Mouse (Mus musculus) retina, adult 2 months (tissue): ENCODE results near the gene Cidec.

Source experiments
- DNase-seq: peaks from one replicate; pipeline ENCODE4 v3.0.0-alpha.2; 2012; ENCODE audit warnings: low read depth, low spot score

Cidec gene

DNA sequence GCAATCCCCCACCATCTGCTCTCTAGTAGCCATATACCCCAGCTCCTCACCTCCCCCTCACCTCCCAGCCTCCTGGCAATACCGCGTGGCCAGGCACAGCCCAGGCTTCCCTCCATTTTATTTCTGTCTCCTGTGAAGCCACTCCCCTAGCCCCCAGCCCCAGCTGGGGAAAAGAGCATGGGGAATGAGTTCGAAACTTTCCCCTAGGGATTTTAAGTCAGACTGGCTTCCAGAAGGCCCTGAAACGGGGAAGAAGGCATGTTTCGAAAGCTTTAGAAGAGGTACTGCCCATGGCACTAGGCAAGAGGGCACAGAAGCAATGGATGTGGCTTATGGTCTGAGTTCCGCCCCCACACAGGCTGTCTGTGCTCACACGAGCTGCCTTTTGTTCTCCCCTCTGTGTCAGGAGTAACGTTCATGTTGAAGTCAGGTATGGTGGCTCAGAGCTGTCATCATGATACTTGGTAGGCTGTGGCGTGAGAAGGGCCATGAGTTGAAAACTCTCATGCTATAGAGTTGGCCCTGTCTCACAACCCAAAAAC, at the start of gene Cidec:
TSS of gene Cidec (minus strand) at position 97 of the 542 bp plus-strand sequence.
- no peak for DNase-seq

DNA sequence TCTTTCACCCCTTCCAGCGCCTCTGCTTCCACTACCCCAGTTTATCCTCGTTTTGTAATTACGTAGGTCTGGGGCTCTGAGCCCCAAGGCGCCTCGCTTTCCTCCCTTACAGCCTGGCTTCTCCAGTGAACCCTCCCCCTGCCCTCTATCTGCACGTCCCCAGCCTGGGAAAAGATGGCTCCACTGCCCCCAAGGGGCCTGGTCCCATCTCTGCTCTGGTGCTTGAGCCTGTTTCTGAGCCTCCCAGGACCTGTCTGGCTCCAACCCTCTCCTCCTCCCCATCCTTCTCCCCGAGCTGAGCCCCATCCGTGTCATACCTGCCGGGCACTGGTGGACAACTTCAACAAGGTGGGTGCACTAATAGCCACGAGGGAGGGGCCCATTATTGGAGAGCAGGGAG, 48.2 kb upstream of the Cidec start:
- DNase-seq = no peak

DNA sequence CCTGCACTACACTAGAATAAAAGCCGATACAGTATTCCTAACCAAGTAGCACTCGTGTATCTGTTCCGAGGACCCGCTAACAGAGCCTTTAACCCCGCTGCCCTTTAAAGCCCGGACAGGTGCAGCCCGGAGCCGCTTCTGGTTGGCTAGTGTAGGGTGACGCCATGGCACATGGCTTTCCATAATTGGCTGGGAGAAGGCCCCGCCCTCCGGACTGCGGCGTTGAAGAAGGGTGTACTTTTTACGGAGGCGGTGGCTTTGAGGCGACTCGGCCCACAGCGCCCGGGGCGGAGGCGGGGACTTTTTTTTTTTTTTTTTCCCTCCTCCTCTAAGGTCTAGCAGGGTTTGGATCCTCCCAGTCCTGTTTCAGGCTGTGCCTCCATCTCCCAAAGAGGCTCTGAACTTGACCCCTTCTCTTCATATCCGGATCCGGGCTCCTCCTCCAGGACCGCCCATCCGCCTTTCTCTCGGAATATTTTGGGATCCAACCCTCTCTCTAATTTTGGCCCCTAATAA, 47.6 kb upstream of the Cidec start, which contains the start of gene Creld1:
TSS of gene Creld1 (plus strand) at position 198 of the 516 bp plus-strand sequence.
- DNase-seq = peak; percentile 81

DNA sequence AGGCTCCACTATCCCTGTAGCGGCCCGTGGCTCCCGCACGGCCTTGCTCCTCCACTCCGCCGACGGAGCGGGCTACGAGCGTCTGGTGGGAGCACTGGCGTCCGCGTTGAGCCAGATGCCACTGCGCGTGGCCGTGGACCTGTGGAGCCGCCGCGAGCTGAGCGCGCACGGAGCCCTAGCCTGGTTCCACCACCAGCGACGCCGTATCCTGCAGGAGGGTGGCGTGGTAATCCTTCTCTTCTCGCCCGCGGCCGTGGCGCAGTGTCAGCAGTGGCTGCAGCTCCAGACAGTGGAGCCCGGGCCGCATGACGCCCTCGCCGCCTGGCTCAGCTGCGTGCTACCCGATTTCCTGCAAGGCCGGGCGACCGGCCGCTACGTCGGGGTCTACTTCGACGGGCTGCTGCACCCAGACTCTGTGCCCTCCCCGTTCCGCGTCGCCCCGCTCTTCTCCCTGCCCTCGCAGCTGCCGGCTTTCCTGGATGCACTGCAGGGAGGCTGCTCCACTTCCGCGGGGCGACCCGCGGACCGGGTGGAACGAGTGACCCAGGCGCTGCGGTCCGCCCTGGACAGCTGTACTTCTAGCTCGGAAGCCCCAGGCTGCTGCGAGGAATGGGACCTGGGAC, 47.0 kb upstream of the Cidec start:
- no peak for DNase-seq

DNA sequence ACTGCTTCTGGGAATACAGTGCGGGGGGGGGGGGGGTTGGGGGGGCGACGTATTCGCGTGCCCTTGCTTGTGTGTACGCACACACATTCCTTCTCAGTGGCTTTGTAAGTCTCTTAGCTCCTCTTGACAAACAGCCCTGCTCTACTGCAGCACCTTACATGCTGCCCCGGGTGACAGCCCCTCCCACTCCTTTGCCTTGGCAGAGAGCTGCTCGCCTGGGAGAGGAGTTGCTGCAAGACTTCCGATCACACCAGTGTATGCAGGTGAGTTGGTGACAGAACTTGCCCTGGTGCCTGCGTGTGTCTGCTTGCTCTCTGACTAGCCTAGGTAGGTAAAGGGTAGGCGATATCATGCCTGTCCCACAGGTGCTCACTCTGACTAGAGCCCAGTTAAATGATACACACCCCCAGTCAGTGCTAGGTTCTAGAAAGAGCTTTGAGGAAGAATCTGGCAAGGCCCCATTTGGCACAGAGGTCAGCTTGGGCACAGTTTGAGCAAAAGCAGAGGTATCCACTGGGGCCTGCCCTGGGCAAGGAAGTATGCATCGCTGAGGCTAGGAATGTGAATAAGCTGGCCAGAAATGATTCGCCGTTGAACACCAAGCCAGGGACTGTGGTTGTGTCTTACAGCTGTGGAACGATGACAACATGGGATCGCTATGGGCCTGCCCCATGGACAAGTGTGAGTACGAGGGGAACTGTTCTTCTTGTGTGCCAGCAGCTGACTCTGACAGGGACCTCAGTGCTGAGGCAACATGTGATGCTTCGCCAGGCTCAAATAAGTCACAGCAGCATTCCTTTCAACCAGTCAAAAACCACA, 45.2 kb upstream of the Cidec start:
- no peak for DNase-seq

DNA sequence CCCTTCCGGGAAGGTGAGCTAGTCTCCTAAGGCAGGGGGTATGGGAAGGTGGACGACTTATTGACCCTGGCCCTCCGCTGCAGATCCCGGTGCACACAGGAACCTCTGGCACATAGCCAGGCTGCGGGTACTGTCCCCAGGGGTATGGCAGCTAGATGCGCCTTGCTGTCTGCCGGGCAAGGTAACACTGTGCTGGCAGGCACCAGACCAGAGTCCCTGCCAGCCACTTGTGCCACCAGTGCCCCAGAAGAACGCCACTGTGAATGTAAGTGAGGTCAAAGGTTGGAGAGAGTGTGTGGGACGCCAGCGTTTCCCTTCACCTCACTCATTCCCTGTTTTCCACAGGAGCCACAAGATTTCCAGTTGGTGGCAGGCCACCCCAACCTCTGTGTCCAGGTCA, 43.3 kb upstream of the Cidec start:
- no peak for DNase-seq

DNA sequence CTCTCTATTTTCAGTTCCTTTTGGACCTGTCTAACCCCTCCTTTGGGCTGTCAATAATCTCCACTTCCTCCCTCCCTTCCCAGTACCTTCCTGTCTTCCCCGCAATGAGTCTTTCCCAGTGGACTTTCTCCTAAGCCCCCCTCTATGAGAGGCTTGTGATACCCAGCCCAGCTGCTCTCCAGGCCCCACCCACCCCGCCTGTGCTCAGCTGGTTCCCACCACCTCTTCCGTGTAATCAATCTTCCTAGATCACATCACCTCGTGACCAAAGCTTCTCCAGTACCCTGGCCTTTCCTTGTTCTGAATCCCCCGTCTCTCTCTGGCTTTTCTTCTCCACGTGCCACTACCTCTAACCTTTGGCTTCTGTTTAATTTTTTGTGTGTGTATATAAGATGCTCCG, 41.8 kb upstream of the Cidec start:
- DNase-seq = no peak

DNA sequence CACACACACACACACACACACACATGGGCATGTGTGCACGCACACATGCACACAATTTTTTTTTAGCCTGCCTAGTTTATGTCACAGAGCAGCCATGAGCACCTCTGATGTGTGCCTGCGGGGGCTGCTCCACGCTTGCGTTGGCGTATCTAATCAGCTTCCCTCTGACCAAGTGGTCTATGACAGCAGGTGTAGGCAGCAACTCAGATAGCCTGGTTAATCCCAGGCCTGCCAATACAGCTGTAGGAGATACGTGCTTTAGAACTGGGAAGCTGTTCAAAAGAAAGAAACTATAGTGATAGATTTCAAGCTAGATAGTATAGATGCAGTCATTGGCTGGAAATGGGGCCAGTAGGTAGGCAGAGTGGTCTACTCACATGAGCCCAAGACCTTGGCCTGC, 38.2 kb upstream of the Cidec start:
- DNase-seq = no peak

DNA sequence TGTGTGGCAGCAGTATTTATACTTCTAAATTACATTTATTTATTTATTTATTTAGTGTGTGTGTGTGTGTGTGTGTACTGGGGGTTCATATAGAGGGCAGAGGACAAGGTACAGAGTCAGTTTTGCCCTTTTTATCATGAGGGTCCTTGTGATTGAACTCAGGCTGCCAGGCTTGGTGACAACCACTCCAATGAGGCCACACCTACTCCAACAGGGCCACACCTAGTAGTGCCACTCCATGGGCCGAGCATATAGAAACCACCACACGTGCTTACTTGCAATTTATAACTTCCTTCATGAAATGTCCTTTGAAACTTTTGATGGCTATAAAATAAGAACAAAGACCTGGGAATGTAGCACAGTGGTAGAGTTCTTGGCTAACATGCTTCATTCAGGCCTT, 37.7 kb upstream of the Cidec start:
- no peak for DNase-seq

DNA sequence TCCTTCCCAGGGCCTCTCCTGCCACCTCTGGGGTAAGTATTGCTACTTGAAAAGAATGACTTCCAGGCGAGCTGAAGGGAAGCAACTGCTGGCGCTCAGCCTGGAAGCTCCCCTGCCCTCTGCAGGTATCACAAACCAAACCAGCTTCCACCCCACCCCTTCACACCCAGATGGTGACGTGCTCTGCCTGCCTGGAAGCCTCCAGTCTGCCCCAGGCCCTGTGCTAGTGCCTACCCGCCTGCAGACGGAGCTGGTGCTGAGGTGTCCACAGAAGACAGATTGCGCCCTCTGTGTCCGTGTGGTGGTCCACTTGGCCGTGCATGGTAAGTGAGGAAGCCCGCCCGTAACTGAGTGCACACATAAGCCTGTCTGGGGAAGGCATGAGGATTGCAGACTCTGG, 36.5 kb upstream of the Cidec start:
- DNase-seq = no peak

DNA sequence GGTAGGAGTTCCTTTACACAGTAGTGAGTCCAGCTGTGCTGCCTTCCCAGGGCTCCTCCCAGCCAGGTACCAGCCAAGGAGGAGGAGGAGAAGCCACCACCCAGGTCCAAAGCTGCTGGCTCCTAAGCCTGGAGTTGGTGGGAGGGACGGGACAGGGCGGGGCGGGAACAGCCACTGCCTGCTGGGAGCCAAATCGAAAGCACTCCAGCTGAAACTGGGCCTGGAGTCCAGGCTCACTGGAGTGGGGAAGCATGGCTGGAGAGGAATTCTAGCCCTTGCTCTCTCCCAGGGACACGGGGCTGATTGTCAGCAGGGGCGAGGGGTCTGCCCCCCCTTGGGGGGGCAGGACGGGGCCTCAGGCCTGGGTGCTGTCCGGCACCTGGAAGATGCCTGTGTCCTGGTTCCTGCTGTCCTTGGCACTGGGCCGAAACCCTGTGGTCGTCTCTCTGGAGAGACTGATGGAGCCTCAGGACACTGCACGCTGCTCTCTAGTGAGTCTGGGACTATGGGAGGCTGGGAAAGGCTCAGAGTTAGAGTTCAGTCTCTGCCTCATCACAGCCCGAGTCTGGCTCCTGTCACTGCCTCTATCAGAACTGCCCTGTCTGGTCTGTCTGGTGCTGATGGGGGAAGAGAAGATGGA, 35.9 kb upstream of the Cidec start, which contains the start of gene Il17rc:
TSS of gene Il17rc (plus strand) at position 131 of the 640 bp plus-strand sequence.
- DNase-seq = no peak

DNA sequence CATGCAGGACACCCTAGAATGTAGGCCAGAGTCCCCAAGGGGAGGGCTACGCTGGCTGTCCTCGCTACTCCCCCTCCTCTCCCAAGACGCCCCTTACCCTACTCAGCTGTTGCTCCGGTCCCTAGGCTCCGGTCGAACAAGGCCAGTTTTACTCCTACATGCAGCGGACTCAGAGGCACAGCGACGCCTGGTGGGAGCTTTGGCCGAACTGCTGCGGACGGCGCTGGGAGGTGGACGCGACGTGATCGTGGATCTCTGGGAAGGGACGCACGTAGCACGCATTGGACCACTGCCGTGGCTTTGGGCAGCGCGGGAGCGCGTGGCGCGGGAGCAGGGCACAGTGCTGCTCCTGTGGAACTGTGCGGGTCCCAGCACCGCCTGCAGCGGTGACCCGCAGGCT, 33.9 kb upstream of the Cidec start:
- DNase-seq = peak; percentile 29

DNA sequence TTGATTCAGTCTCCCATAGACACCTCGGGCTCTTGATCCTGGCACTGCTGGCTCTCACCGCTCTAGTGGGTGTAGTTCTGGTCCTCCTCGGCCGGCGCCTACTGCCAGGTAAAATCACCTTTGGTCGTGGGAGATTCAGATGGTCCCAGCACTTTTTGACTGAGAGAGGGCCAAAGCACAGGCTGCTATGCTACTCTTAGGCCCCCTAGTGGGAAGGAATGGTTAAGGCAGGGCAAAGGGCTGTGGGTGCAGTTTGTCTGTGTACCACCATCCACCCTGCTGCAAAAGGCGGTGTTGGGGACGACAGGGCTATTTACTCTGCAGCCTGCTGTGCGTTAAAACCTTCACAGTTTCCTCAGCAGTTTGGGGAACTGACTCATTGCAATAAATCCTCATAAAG, 33.5 kb upstream of the Cidec start:
- peak; percentile 25 for DNase-seq

DNA sequence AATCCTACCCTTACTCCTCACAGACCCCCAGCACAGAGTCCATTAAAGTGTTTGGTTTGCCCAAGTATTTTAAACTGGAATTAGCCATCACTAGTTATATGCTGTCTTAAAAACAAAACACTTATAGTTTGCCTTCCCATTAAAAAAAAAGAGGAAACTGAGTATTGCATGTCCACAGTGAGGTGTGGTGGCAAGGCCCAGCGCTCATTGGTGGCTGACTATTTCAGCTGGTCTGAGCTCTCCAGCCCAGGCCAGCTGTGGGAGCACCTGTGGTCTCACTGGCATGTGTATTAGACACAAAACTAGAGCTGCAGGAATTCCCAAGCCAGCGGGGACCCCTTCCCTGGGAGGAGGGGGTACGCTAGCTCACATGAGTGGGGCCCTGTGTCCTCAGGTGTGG, 33.0 kb upstream of the Cidec start:
- DNase-seq = no peak

DNA sequence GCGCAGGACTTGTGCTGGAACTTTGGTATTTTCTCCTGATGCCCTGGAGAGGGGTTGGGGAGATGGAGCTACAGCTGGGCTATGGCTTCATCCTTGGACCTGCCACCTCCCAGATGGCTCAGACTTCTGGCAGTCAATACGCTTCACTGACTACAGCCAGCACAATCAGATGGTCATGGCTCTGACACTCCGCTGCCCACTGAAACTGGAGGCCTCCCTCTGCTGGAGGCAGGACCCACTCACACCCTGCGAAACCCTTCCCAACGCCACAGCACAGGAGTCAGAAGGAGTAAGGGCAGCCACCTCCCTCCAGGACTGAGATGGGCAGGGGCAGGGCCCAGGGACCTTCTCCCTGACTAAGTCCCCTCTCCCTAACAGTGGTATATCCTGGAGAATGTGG, 30.0 kb upstream of the Cidec start:
- no peak for DNase-seq

DNA sequence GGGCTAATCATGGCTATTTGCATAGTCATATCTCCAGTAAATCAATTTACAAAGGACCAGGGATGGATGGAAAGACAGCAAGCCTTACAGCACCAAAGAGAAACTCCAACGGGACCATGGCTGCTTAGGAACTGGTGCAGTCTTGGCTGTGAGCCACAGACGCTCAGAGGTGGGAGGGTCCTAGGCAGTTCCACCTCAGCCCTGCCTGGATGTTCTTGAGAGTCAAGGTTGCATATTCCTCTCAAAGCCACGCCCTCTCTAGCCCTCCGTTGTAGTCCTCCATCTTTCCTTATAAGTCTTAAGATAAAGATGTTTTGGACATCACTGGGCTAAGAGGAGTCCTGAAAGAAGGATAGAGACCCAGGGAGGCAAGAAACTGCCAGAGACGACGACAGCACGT, 28.5 kb upstream of the Cidec start:
- no peak for DNase-seq

DNA sequence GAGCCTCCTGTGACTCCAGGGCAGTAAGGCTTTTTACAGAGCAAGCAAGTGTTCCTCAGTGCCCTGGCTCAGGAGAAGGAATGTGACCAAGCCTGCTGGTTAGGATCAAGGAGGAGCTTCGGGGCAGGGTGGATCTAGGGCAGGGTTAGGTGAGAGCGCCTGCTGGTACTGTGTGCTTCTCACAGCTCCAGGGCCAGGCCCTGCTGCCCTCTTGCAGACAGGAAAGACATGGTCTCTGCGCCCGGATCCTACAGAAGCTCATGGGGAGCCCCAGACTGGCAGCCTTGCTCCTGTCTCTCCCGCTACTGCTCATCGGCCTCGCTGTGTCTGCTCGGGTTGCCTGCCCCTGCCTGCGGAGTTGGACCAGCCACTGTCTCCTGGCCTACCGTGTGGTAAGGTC, 23.1 kb upstream of the Cidec start:
- DNase-seq = no peak

DNA sequence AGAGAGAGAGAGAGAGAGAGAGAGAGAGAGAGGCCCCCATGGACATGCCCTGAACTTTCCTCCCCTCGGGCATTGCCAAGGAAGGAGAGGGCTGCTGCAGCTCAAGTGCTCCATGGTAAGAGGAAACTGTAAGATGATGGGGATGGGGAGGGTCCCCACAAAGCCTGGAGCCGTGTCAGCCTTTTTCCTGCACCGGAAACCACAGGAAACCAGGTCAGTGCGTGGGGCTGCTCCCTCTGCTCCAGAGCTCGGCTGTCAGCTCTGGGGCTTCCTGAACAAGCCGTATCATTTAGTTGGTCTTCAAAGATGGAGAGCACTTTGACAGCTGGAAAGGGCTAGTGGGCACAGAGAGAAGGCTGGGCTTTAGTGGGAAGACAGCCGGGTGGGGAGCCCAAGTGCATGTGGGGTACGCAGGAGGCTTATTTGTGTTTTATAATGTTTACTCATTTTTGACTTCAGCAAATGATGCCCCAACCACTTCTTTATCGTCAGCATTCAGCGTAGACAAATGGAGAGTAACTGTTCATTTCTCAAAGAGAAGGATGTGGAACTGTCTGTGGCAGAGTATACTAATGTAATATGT, 22.5 kb upstream of the Cidec start, which contains the start of gene Il17re:
TSS of gene Il17re (plus strand) at position 533 of the 583 bp plus-strand sequence.
- no peak for DNase-seq

DNA sequence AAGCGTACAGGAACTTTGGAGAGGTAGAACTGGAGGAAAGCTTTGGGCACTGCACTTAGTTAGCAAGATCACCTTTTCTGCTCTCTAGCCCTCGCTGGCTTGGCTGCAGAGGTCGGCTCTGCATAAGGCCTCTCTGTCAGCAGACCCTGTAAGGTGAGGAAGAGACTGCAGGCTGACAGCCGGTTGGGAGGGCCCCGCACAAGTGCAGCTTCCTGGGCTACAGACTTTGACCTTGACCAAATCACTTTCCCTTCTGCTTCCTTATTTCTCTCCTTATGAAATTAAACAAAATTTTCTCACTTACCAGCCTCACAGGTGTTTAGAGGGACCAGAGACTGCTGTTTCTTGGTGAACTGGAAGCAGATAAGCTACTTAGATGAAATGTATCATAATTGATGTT, 19.4 kb upstream of the Cidec start:
- DNase-seq = no peak

DNA sequence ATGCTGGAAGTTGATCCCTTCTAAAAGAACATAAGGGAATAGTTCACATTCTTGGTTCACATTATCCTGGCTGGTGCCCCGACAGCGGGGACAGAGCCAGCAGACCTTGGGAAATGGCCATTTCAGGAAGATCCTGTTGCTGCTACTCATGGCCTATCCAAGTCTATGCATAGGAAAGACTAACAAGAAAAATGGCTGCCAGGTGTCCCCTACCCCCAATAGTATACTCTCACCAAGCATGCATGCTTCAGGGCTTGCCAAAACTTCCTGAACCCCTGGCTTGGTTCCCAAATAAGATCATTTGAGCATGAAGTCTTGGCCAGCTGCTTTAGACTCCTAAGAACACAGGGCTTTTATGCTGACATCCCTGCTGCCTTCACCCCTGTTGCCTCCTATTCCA, 16.3 kb upstream of the Cidec start:
- no peak for DNase-seq

DNA sequence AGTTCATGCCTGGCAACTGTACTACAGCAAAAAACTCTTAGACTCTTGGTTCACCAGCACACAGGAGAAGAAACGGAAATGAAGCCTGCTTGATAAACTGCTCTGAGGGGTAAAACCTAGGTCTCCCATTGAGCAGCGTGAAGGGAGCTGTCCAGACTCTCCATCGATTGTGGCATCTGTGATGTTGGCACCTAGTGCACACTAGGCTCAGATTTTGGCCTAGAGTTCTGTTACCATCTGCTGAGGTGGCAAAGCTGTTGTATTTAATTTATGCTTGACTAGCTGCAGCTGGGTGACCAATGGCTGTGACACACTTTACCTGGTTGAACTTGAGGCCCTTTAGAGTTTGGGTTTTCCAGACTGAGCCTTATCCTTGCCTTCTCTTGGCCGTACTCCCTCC, 12.1 kb upstream of the Cidec start:
- DNase-seq = no peak
